Comparison of ENCODE assay signal across 10 mouse cellular contexts in genomic region chr7:45180896-45181477, GRCm38 (mm10). TPM values are rescaled to one million over a fixed set of nuclear protein-coding genes. Genes with fewer than 3 reads are reported as not detected.
A peak's percentile ranks its signal among the peaks of the same experiment; 100 is the strongest.
DNase-seq lines count a peak whose midpoint lies in the region; ATAC-seq lines count a peak whose summit lies in the region.
"Had no signal": no experiment of that assay in that cellular context is flagged by ENCODE, and none has a peak within 500 bp of the region (broad histone marks: within the 10 kb centered on the region; RNA-seq: fewer than 3 reads in every experiment).

Gene Pth2, plus strand, starts transcription at chr7:45180995.

- no peak for ATAC-seq in kidney, embryonic 15.5 days (replicated peaks; ENCODE audit: low FRiP score)
- ATAC-seq in forebrain, embryonic 11.5 days (replicated peaks; ENCODE audit: low FRiP score): no peak
- no peak for ATAC-seq in neural tube, embryonic 14.5 days (ENCODE audit: low read depth)

- H3K27me3 ChIP-seq in kidney, embryonic 15.5 days: peaks cover 99% of the 10 kb centered on the region
- peaks cover 87% of the 10 kb centered on the region for H3K27me3 ChIP-seq in forebrain, embryonic 11.5 days (ENCODE audit: control insufficient read depth, insufficient read depth, low read length)
- H3K27me3 ChIP-seq in limb, embryonic 10.5 days (ENCODE audit: low read depth, poor library complexity, severe bottlenecking): peaks cover 100% of the 10 kb centered on the region
- H3K27me3 ChIP-seq in neural tube, embryonic 14.5 days (ENCODE audit: control insufficient read depth, insufficient read depth, low read length): peaks cover 72% of the 10 kb centered on the region

- no peaks in the 10 kb centered on the region for H3K36me3 ChIP-seq in kidney, embryonic 15.5 days
- H3K36me3 ChIP-seq in forebrain, embryonic 11.5 days (ENCODE audit: control insufficient read depth, insufficient read depth, low read length): no peaks in the 10 kb centered on the region
- no peaks in the 10 kb centered on the region for H3K36me3 ChIP-seq in limb, embryonic 10.5 days
- no peaks in the 10 kb centered on the region for H3K36me3 ChIP-seq in neural tube, embryonic 14.5 days (ENCODE audit: control insufficient read depth, insufficient read depth, low read length)

- H3K4me1 ChIP-seq in kidney, embryonic 15.5 days: peaks cover 29% of the 10 kb centered on the region
- H3K4me1 ChIP-seq in forebrain, embryonic 11.5 days (replicated peaks; ENCODE audit: control insufficient read depth, insufficient read depth, low read length): peaks cover 10% of the 10 kb centered on the region
- H3K4me1 ChIP-seq in limb, embryonic 10.5 days: peaks cover 45% of the 10 kb centered on the region
- no peaks in the 10 kb centered on the region for H3K4me1 ChIP-seq in neural tube, embryonic 14.5 days (ENCODE audit: control insufficient read depth, insufficient read depth, low read length)

- H3K4me3 ChIP-seq in kidney, embryonic 15.5 days (replicated peaks): peak within 1 kb of the TSS; percentile 40
- peak within 1 kb of the TSS; percentile 10; the same call in 1 of the 2 replicates for H3K4me3 ChIP-seq in forebrain, embryonic 11.5 days (ENCODE audit: low read depth, low read length)
- peak within 1 kb of the TSS; percentile 30 for H3K4me3 ChIP-seq in limb, embryonic 10.5 days
- peak within 1 kb of the TSS; percentile 5; the same call in 1 of the 2 replicates for H3K4me3 ChIP-seq in neural tube, embryonic 14.5 days (ENCODE audit: low read depth, low read length)

- H3K27ac ChIP-seq in kidney, embryonic 15.5 days: no peak within 1 kb of the TSS
- no peak within 1 kb of the TSS for H3K27ac ChIP-seq in forebrain, embryonic 11.5 days (ENCODE audit: low read depth, low read length)
- H3K27ac ChIP-seq in limb, embryonic 10.5 days: no peak within 1 kb of the TSS
- H3K27ac ChIP-seq in neural tube, embryonic 14.5 days (ENCODE audit: low read depth, low read length): no peak within 1 kb of the TSS

- H3K9ac ChIP-seq in kidney, embryonic 15.5 days: no peak within 1 kb of the TSS
- H3K9ac ChIP-seq in forebrain, embryonic 11.5 days (ENCODE audit: low read length): no peak within 1 kb of the TSS
- no peak within 1 kb of the TSS for H3K9ac ChIP-seq in neural tube, embryonic 14.5 days (replicated peaks; ENCODE audit: low read depth, low read length)

- WGBS in kidney, embryonic 15.5 days: 16% methylated on average over 20 of the region's 20 CpGs
- 11% methylated on average over 18 of the region's 20 CpGs for WGBS in forebrain, embryonic 11.5 days
- WGBS in limb, embryonic 10.5 days: 16% methylated on average over 20 of the region's 20 CpGs
- WGBS in neural tube, embryonic 14.5 days: 14% methylated on average over 20 of the region's 20 CpGs

- H3K9me3 ChIP-seq in kidney, embryonic 15.5 days (replicated peaks): no peaks in the 10 kb centered on the region
- H3K9me3 ChIP-seq in forebrain, embryonic 11.5 days (ENCODE audit: control insufficient read depth, low read length): no peaks in the 10 kb centered on the region
- H3K9me3 ChIP-seq in limb, embryonic 10.5 days (replicated peaks): no peaks in the 10 kb centered on the region
- H3K9me3 ChIP-seq in neural tube, embryonic 14.5 days (ENCODE audit: control insufficient read depth, low read length): no peaks in the 10 kb centered on the region

- H3K4me2 ChIP-seq in kidney, embryonic 15.5 days: peak within 1 kb of the TSS; percentile 79
- peak within 1 kb of the TSS; percentile 32; the same call in 1 of the 2 replicates for H3K4me2 ChIP-seq in forebrain, embryonic 11.5 days (ENCODE audit: low read depth, low read length, severe bottlenecking)
- peak within 1 kb of the TSS; percentile 39 for H3K4me2 ChIP-seq in neural tube, embryonic 14.5 days (ENCODE audit: low read depth, low read length)

- no peak for DNase-seq in kidney, adult 9 months
- no peak for DNase-seq in forebrain, embryonic 11.5 days (ENCODE audit: low spot score)
- no peak for DNase-seq in limb, embryonic 10.5 days (ENCODE audit: low spot score)
- no peak for DNase-seq in layer of hippocampus, adult 9-10 months (ENCODE audit: low spot score)
- DNase-seq in embryo, embryonic 11 days: no peak
- DNase-seq in ovary, postnatal 36 days (ENCODE audit: low spot score): no peak
- DNase-seq: left cerebral cortex, postnatal 4 days had no signal

RNA-seq across cellular contexts. Expression of gene Pth2, which starts in this region (rescaled TPM):
- not detected in 2 replicates for polyA plus RNA-seq in kidney, embryonic 15.5 days (2015; fragmentation: Nextera tagmentation; extraction: Ambion mirVana)
- not detected in 2 replicates for polyA plus RNA-seq in forebrain, embryonic 11.5 days (2014; fragmentation: Nextera tagmentation; extraction: Ambion mirVana)
- polyA plus RNA-seq in limb, embryonic 10.5 days (2016; fragmentation: Nextera tagmentation; extraction: Ambion mirVana): not detected in 2 replicates
- not detected in 2 replicates for polyA plus RNA-seq in neural tube, embryonic 14.5 days (2014; fragmentation: Nextera tagmentation; extraction: Ambion mirVana)
- polyA plus RNA-seq: gonadal fat pad, adult 2 months had no signal
